Mouse (Mus musculus) small intestine, adult 2 months (tissue): ENCODE data around the gene Ear6.

Experiments
- CTCF ChIP-seq: fragments of 200-500 bp; IDR thresholded peaks from 2 replicates; pipeline ENCODE4 v1.5.1; 2012; ENCODE audit warnings: low read depth, mild to moderate bottlenecking, control low read depth, inconsistent platforms, low read length, moderate library complexity, mixed read lengths; ENCODE audit not compliant: insufficient replicate concordance, insufficient read length; ENCODE audit errors: extremely low read depth
- POLR2A ChIP-seq: fragments of 200-500 bp; IDR thresholded peaks from 2 replicates; pipeline ENCODE4 v1.6.1; 2012; ENCODE audit warnings: low read depth, mild to moderate bottlenecking, control low read depth, inconsistent platforms, low read length, moderate library complexity

- TF ChIP-seq POLR2A (no peak), CTCF (no peak)
These were observed 45.9 kb downstream of the Ear6 start for GRCm38 (mm10) chr14:51899351-51899750.
